Mouse (Mus musculus) ES-Bruce4 (cell line): ENCODE measurements around the gene Vps37b. TPM values are rescaled to one million over a fixed set of nuclear protein-coding genes. Genes with fewer than 3 reads are reported as not detected.

Experiments
- H3K27ac ChIP-seq: 2 replicates; pipeline ENCODE4 v1.5.1; 2012; ENCODE audit warnings: low read length, inconsistent platforms; ENCODE audit not compliant: insufficient read depth
- H3K27me3 ChIP-seq: 2 replicates; pipeline ENCODE4 v1.6.1; 2012; ENCODE audit warnings: mild to moderate bottlenecking, low read length, inconsistent platforms; ENCODE audit not compliant: control insufficient read depth, poor library complexity, insufficient read depth, severe bottlenecking
- H3K36me3 ChIP-seq: 2 replicates; pipeline ENCODE4 v1.6.1; 2012; ENCODE audit warnings: inconsistent platforms, mild to moderate bottlenecking, low read length, moderate library complexity; ENCODE audit not compliant: control insufficient read depth, poor library complexity, insufficient read depth, severe bottlenecking
- H3K4me1 ChIP-seq: one replicate; pipeline ENCODE4 v1.8.1; 2011; ENCODE audit warnings: low read length; ENCODE audit not compliant: control insufficient read depth, insufficient read depth
- H3K4me3 ChIP-seq: 2 replicates; pipeline ENCODE4 v1.5.1; 2011; ENCODE audit warnings: low read depth, mild to moderate bottlenecking, low read length
- H3K9ac ChIP-seq: 2 replicates; pipeline ENCODE4 v1.6.1; 2012; ENCODE audit warnings: low read depth, mild to moderate bottlenecking, inconsistent platforms; ENCODE audit not compliant: poor library complexity, severe bottlenecking
- H3K9me3 ChIP-seq: replicated peaks from 2 replicates; pipeline ENCODE4 v1.6.1; 2012; ENCODE audit warnings: mild to moderate bottlenecking, low read length, inconsistent platforms; ENCODE audit not compliant: control insufficient read depth, poor library complexity, insufficient read depth, severe bottlenecking
- CTCF ChIP-seq: IDR thresholded peaks from one replicate; pipeline ENCODE4 v1.8.1; 2011; ENCODE audit warnings: low read depth, low read length
- EP300 ChIP-seq: IDR thresholded peaks from 2 replicates; pipeline ENCODE4 v1.6.1; 2011; ENCODE audit warnings: low read depth, low read length; ENCODE audit not compliant: insufficient read depth
- POLR2A ChIP-seq: IDR thresholded peaks from one replicate; pipeline ENCODE4 v1.8.1; 2011; ENCODE audit warnings: low read length; ENCODE audit not compliant: insufficient read depth
- polyA plus RNA-seq: library from polyadenylated mRNA; stranded (reverse); fragments of >200 nt; gene quantifications from 2 replicates; pipeline ENCODE4 v1.2.4, GENCODE M21; 2011; ENCODE audit warnings: low read depth; ENCODE audit not compliant: missing spikeins, insufficient read depth, insufficient read length

Vps37b gene
- 11.2 and 11.9 TPM in 2 replicates for polyA plus RNA-seq

- H3K9me3 ChIP-seq, result no peaks in the 10 kb centered on the region
- no peak within 1 kb of the TSS for H3K27ac ChIP-seq
- no peaks in the 10 kb centered on the region for H3K36me3 ChIP-seq
- H3K9ac ChIP-seq, result peak within 1 kb of the TSS; percentile 85
- H3K27me3 ChIP-seq, result no peaks in the 10 kb centered on the region
- TF ChIP-seq CTCF, result no peak
- TF ChIP-seq POLR2A, result peak; percentile 59
- H3K4me1 ChIP-seq, result no peaks in the 10 kb centered on the region
- H3K4me3 ChIP-seq, result peak within 1 kb of the TSS; percentile 92
Observed at GRCm38 (mm10) chr5:124032001-124032508, at the start of gene Vps37b. Gene Vps37b, minus strand, starts transcription at chr5:124032270.

GRCm38 (mm10) chr5:124079880-124080279 lies 47.8 kb upstream of the Vps37b start:
- TF ChIP-seq POLR2A (no peak), CTCF (no peak), EP300 (no peak)
- no peaks in the 10 kb centered on the region for H3K27me3 ChIP-seq
- H3K27ac ChIP-seq, result no peak overlapping the region
- H3K4me3 ChIP-seq, result no peak overlapping the region
- H3K9ac ChIP-seq, result no peak overlapping the region
- no peaks in the 10 kb centered on the region for H3K36me3 ChIP-seq
- H3K4me1 ChIP-seq, result no peaks in the 10 kb centered on the region
- no peaks in the 10 kb centered on the region for H3K9me3 ChIP-seq

- Histone ChIP-seq H3K9me3 (no peaks in the 10 kb centered on the region), H3K4me1 (no peaks in the 10 kb centered on the region), H3K4me3 (no peak overlapping the region), H3K9ac (no peak overlapping the region), H3K36me3 (no peaks in the 10 kb centered on the region), H3K27me3 (no peaks in the 10 kb centered on the region), H3K27ac (no peak overlapping the region)
- TF ChIP-seq EP300 (no peak), POLR2A (no peak), CTCF (no peak)
Observed at GRCm38 (mm10) chr5:124078794-124079416, 46.8 kb upstream of the Vps37b start.

GRCm38 (mm10) chr5:124077856-124078460 lies 45.9 kb upstream of the Vps37b start:
- H3K4me3 ChIP-seq, result no peak overlapping the region
- no peaks in the 10 kb centered on the region for H3K9me3 ChIP-seq
- no peak overlapping the region for H3K27ac ChIP-seq
- no peaks in the 10 kb centered on the region for H3K36me3 ChIP-seq
- no peak overlapping the region for H3K9ac ChIP-seq
- no peaks in the 10 kb centered on the region for H3K27me3 ChIP-seq
- TF ChIP-seq EP300 (no peak), CTCF (no peak), POLR2A (no peak)
- H3K4me1 ChIP-seq, result no peaks in the 10 kb centered on the region

- Histone ChIP-seq H3K4me1 (no peaks in the 10 kb centered on the region), H3K9ac (no peak overlapping the region), H3K9me3 (no peaks in the 10 kb centered on the region), H3K4me3 (peak overlapping the region; percentile 12; the same call in 1 of the 2 replicates), H3K27ac (no peak overlapping the region), H3K36me3 (no peaks in the 10 kb centered on the region), H3K27me3 (no peaks in the 10 kb centered on the region)
- TF ChIP-seq POLR2A (no peak), CTCF (no peak), EP300 (no peak)
Observed at GRCm38 (mm10) chr5:124077241-124077640, 45.2 kb upstream of the Vps37b start.

GRCm38 (mm10) chr5:124076559-124076958 lies 44.5 kb upstream of the Vps37b start:
- no peaks in the 10 kb centered on the region for H3K36me3 ChIP-seq
- H3K9ac ChIP-seq, result no peak overlapping the region
- no peaks in the 10 kb centered on the region for H3K9me3 ChIP-seq
- TF ChIP-seq EP300, result peak; percentile 52; the same call in 1 of the 2 replicates
- TF ChIP-seq CTCF, result no peak
- no peak for TF ChIP-seq POLR2A
- no peaks in the 10 kb centered on the region for H3K4me1 ChIP-seq
- H3K27ac ChIP-seq, result no peak overlapping the region
- H3K27me3 ChIP-seq, result no peaks in the 10 kb centered on the region
- H3K4me3 ChIP-seq, result 0 out of 2 replicates have a peak overlapping the region, but pooled peaks have one; percentile 12
